Mouse (Mus musculus) CH12.LX (cell line): Measurements from ENCODE around the gene Defb36.

Source experiments
- CTCF ChIP-seq, 2 experiments: IDR thresholded peaks in 1 of 2; conservative IDR thresholded peaks in 1 of 2; 2 replicates each; pipeline ENCODE4 v1.5.1; 2011 to 2012; ENCODE audit warnings: low read depth in 2 of 2, low read length in 2 of 2, improper control_type of control experiment in 1 of 2, inconsistent platforms in 1 of 2, mild to moderate bottlenecking in 1 of 2, moderate library complexity in 1 of 2
- EP300 ChIP-seq: IDR thresholded peaks from 2 replicates; pipeline ENCODE4 v1.6.1; 2011; ENCODE audit warnings: low read length, improper control_type of control experiment
- MAFK ChIP-seq: IDR thresholded peaks from 2 replicates; pipeline ENCODE4 v1.6.1; 2011; ENCODE audit warnings: low read length, improper control_type of control experiment; ENCODE audit not compliant: insufficient replicate concordance
- MXI1 ChIP-seq: IDR thresholded peaks from 2 replicates; pipeline ENCODE4 v1.6.1; 2011; ENCODE audit warnings: mild to moderate bottlenecking, low read depth, low read length, improper control_type of control experiment
- POLR2A ChIP-seq: IDR thresholded peaks from 2 replicates; pipeline ENCODE4 v1.6.1; 2011; ENCODE audit warnings: low read depth, mild to moderate bottlenecking, improper control_type of control experiment, low read length
- POLR2AphosphoS2 ChIP-seq: IDR thresholded peaks from 2 replicates; pipeline ENCODE4 v1.6.1; 2011; ENCODE audit warnings: low read depth, low read length, improper control_type of control experiment
- TBP ChIP-seq: conservative IDR thresholded peaks from 2 replicates; pipeline ENCODE4 v1.6.1; 2011; ENCODE audit warnings: low read depth, low read length, improper control_type of control experiment
- TCF12 ChIP-seq: IDR thresholded peaks from 2 replicates; pipeline ENCODE4 v1.6.1; 2014; ENCODE audit warnings: low read depth, mild to moderate bottlenecking, inconsistent platforms, low read length, improper control_type of control experiment
- ZMIZ1 ChIP-seq: IDR thresholded peaks from 2 replicates; pipeline ENCODE4 v1.6.1; 2012; ENCODE audit warnings: low read depth, mild to moderate bottlenecking, inconsistent platforms, low read length, improper control_type of control experiment
- ZNF384 ChIP-seq: IDR thresholded peaks from 2 replicates; pipeline ENCODE4 v1.6.1; 2012; ENCODE audit warnings: low read depth, low read length, improper control_type of control experiment, inconsistent platforms

- no peak for TF ChIP-seq CTCF (conservative IDR thresholded peaks at IDR 0.05 in 1 of 2, IDR thresholded peaks at IDR 0.05 in 1 of 2; ENCODE audit: low read depth in 2 of 2, low read length in 2 of 2)
- TF ChIP-seq ZMIZ1 = no peak
- no peak for TF ChIP-seq MXI1
- no peak for TF ChIP-seq ZNF384
- TF ChIP-seq TCF12 = no peak
- no peak for TF ChIP-seq TBP
- no peak for TF ChIP-seq POLR2AphosphoS2
- no peak for TF ChIP-seq POLR2A
- no peak for TF ChIP-seq MAFK
- no peak for TF ChIP-seq EP300
Observed at GRCm38 (mm10) chr2:152622151-152622550, 18.0 kb downstream of the Defb36 start.
